Mouse (Mus musculus): Measurements from ENCODE around the gene Parvb.

DNA sequence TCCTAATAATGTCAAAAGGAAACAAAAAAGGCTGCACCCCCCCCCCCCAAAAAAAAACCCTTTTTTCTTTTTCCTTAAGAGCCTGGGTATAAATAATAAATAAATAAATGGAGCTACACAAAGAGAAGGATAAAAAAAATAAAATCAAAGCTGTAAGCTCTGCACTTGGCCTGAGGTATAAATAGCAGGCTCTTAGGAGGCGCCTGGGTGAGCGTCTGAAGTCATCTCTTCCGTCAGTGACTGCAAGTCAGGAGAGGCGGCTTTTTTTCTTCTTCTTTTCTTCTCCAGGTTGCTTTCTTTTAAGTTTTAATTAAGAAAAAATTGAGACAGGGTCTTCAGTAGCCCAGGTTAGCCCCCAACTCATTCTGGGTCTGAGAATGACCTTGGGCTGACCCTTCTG is 34.4 kb downstream of the Parvb start:
- TF ChIP-seq CTCF (IDR thresholded peaks at IDR 0.05; ENCODE audit: control insufficient read depth, insufficient read depth, insufficient read length) (no peak), MYOD1 (IDR thresholded peaks at IDR 0.05; ENCODE audit: control insufficient read depth, insufficient read length, low read depth) (no peak), USF1 (IDR thresholded peaks at IDR 0.05; ENCODE audit: low read depth) (no peak)

Data from C2C12 (cell line).